Mouse (Mus musculus) thymus, adult 18-20 months (tissue): ENCODE results near the gene Tspan18.

ENCODE experiments used
- DNase-seq, 2 experiments: peaks; one replicate each; pipeline ENCODE4 v3.0.0; 2022; ENCODE audit warnings: mixed read lengths in 2 of 2

Gene Tspan18

DNA sequence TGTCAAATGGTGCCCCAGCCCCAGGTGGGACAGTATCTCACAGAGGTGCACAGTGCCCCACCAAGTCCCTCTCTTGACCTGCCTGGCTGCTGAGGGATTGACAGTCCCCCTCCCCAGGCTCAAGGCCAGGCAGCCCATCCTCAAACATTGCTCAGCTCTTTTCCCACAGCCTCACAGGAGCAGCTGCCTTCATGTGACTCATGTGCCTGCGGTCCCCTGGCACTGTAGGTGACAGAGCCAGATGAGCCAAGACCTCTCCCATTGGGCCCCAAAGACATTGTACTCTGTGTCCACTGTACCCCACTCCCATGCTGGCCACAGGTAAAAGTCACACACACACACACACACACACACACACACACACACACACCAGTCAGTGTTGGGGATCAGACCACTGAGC is 128.2 kb downstream of the Tspan18 start:
- DNase-seq: no peak

GRCm38 (mm10) chr2:93204571-93204970 is 129.7 kb downstream of the Tspan18 start:
- DNase-seq: peak in 1 of 2 experiments; percentile 32

DNA sequence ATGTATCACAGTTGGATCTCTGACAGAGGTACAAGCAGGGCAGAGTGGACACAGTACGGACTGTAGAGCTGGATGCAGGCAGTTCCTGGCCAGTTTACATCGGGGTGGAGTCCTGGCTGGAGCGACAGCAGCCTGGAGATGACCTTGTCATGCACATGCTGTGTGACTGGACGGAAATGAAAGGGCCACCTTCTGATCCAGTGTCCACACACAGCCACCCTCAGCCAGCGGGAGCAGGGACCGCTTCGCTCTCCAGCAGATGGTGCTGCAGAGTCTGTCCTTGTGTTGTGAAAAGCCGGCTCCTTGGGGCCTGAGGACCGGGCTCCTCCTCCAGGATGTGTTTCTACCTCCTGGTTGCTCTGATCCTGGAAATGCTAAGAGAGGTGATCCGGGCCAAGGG is 130.6 kb downstream of the Tspan18 start:
- DNase-seq: peak in 1 of 2 experiments; percentile 60

DNA sequence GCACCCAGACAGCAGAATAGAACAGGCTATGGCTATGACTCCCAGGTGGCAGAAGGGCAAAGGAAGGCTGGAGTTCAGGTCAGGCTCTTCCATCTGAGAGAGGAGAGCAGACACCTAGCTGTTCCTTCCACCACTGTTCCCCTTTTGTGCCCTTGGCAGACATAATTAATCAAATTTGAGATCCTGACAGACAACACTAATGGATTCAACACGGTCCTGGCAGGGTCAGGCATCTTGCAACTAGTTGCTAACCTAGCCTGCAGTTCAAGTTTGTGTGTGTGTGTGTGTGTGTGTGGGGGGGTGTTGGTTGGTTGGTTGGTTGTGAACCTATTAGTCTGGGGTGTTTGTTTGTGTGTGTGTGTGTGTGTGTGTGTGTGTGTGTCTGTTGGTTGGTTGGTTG is 131.5 kb downstream of the Tspan18 start:
- no peak for DNase-seq

DNA sequence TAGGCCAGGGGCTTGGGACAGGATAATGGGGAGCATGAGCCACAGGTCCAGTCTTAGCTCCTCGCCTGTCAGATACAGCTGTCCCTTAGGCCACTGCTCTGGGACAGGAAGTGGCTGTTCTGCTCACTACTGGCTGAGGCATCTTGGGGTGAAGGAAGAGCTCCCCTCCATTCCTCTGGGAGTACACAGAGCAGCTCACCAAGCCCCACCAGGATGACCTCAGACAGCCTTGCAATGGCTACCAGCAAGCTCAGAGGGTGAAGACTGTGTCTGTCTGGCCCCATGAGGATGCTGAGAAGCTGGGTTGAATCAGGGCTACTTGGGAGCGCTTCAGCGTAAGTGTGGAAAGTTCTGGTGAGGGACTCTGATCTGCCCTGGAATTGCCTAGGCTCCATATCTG is 132.3 kb downstream of the Tspan18 start:
- DNase-seq: no peak

GRCm38 (mm10) chr2:93200681-93201340 is 133.5 kb downstream of the Tspan18 start:
- DNase-seq: peak in 1 of 2 experiments; percentile 16

- peak in 1 of 2 experiments; percentile 55 for DNase-seq
Measured at GRCm38 (mm10) chr2:93199531-93199974, 134.8 kb downstream of the Tspan18 start.

- DNase-seq: peak; percentile 79 to 89
Measured at GRCm38 (mm10) chr2:93198846-93199245, 135.5 kb downstream of the Tspan18 start.

- DNase-seq: peak in 1 of 2 experiments; percentile 41
Measured at GRCm38 (mm10) chr2:93193806-93194205, 140.5 kb downstream of the Tspan18 start.

- DNase-seq: peak; percentile 93 to 96
Measured at GRCm38 (mm10) chr2:93192671-93193080, 141.6 kb downstream of the Tspan18 start.

DNA sequence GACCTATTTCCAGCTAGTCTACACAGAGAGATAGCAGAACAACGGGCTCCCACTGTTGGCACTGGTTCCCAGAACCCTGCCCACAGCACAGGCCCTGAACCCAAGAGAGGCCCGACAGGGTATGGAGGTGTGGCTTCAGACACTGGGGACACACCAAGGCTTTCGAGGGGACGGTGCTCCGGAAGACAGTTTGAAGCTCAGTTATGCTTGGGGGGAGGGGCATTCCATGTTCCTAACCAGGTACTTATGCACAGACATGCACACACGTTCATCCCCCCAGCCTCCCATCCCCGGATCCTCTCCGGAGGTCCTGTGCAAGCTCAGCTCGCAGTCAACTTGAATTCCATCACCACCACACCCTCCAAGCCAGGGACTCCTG is 142.1 kb downstream of the Tspan18 start:
- DNase-seq: peak; percentile 64 to 80

DNA sequence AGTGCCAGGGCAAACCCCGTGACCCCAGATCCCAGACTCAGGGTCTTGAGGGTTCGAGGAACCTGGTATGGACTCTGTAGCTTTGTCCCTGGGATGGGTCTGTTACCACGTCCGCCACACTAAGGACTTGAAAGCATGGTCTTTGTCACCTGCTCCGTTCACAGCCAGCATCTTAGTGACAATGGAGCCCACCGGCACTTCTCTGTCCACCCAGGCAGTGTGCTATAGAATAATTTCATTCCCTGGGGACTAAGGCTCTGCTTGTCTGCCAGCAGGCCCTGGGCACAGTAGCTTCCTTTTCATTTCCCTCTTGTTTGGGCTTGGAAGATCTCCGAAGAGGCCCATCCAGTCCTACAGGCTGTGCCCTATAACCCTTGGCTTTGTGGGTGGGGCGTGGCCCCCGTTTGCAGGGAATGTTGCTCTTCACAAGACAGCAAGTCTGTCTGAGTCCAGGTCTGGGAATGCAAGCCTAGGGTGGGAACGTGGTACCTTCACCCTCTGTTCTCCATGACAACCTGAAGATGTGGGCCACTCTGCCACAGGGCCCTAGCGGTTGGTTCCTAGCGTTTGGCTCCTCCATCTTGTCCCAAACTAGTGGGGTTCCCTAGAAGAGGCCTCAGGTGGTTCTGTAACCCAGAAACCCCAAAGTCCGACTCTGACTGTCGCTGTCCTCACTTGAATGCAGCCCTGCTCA is 142.7 kb downstream of the Tspan18 start:
- DNase-seq: no peak

GRCm38 (mm10) chr2:93190771-93191487 is 143.4 kb downstream of the Tspan18 start:
- DNase-seq: peak in 1 of 2 experiments; percentile 48

GRCm38 (mm10) chr2:93188761-93189458 is 145.4 kb downstream of the Tspan18 start:
- peak in 1 of 2 experiments; percentile 60 for DNase-seq

DNA sequence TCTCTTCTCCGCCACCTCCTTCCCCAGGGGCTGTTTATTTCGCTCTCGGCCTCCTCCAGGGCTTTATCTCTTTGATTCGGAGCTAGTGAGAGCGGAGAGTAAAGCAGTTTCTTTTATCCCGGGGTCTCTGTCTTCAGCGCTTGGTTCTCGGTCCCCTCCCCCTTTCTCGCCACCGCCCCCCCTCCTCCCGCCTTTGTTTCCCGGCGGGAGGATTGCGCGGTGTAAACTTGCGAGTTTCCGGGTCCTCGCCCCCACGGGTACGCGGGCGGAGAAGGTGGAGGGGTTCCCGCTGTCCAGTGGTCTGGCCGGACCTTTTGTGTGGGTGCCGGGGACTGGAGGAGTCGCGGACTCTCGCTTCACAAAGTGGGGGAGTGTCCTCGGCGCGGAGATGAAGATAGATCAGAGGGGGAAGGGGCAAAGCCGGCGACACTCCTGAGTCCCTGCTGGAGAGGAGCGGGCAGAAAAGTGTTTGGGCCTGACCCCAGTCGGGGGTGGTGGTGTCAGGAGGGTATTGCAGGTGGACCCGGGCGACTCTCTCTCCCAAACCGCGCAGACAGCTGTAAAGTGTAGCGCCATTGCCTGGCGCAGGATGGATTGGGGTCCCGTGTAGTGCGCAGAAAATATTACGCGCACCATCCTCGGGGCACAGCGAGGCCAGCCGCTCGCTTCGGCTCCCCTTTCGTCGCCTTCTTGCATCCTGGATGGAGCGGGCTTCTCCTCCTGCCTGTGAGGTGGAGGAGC is 146.1 kb downstream of the Tspan18 start:
- peak in 1 of 2 experiments; percentile 67 for DNase-seq

DNA sequence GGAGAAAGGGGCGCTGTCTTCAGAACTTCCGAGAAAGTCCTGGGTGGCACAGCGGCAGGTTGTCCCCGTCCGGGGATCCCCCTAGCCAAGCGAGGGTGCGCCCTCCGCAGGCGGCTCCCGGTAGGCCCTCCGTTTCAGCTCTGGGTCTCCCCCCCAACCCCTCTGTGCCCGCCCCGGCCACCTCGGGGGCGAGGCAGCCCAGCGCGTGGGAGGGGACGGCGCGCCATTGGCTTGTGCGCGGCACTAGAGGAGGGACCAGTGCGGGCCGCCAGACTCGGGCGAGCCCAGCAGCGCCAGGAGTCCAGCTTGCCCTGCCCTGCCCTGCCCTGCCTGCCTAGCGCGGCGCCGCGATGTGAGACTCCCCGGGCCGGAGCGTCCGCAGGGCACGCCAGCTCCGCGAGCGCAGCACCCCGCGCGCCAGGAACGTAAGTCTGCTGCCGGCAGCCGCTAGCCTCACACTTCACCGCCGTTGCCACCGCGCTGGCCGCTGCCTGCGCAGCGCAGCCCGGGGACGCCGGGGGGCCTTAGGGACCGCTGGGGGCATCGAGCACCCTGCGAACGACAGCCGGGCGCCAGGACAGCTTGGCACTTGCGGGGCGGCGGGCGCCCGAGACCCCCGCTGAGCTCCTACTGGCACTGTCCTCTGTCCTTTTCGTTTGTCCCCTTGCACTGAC is 146.8 kb downstream of the Tspan18 start, which contains the start of gene Trp53i11:
Trp53i11 (plus strand) TSS at position 226 of the 674 bp plus-strand sequence.
- DNase-seq: peak; percentile 95 to 96

GRCm38 (mm10) chr2:93182859-93183258 is 151.4 kb downstream of the Tspan18 start:
- DNase-seq: no peak

DNA sequence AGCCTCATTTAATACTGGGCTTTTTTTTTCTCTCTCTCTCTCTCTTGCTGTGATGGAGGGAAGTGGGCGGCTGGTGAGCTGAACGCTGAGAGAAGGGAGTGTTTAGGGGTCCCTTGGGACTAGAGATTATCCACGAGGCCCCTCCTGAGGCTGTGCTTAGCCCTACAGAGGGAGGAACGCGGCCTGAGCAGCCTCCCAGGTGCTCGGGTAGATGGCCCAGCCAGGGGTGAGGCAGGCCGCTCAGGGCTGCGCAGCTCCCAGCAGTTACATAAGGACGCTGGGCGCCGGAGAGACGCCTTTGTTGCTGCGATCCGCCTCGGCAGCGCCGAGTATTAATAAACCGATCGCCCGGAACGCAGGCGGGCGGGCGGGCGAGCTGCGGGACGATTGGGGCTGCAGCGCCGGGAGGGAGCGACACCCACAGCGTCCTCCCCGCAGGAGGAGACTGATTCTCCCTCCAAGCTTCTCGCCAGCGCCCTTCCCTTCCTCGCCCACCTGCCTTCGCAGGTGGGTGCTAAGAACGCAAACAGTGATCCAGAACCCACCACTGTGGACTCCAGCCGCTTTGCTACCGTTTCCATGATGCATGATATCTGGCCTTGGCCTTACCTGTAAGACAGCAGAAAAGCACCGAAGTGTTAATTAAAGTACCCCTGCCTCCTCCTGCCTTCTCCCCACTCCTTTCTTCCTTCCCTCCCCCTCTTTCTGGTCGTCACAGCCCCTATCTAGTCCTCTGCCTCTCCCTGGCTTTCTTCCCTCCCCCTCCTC is 154.0 kb downstream of the Tspan18 start:
- DNase-seq: peak in 1 of 2 experiments; percentile 33

GRCm38 (mm10) chr2:93179603-93180002 is 154.7 kb downstream of the Tspan18 start:
- no peak for DNase-seq

GRCm38 (mm10) chr2:93178313-93178677 is 156.0 kb downstream of the Tspan18 start:
- DNase-seq: no peak
